Mouse (Mus musculus): ENCODE measurements around the gene Lima1. TPM values are rescaled to one million over a fixed set of nuclear protein-coding genes. Genes with fewer than 3 reads are reported as not detected.

Lima1 gene
- polyA plus RNA-seq, 1 experiment from 2014 or later: 37.5 TPM

GRCm38 (mm10) chr15:99865494-99865941 lies 9.7 kb downstream of the Lima1 start:
- Histone ChIP-seq H3K9me3 (replicated peaks) (no peaks in the 10 kb centered on the region), H3K4me1 (peaks cover 16% of the 10 kb centered on the region), H3K27me3 (no peaks in the 10 kb centered on the region), H3K4me2 (no peak overlapping the region), H3K27ac (no peak overlapping the region), H3K36me3 (ENCODE audit: poor library complexity, severe bottlenecking) (peaks cover 9% of the 10 kb centered on the region; the same call in 1 of the 2 replicates), H3K4me3 (no peak overlapping the region), H3K9ac (no peak overlapping the region)
- 88% methylated on average over 20 of the region's 20 CpGs for WGBS
- no peak for ATAC-seq

DNA sequence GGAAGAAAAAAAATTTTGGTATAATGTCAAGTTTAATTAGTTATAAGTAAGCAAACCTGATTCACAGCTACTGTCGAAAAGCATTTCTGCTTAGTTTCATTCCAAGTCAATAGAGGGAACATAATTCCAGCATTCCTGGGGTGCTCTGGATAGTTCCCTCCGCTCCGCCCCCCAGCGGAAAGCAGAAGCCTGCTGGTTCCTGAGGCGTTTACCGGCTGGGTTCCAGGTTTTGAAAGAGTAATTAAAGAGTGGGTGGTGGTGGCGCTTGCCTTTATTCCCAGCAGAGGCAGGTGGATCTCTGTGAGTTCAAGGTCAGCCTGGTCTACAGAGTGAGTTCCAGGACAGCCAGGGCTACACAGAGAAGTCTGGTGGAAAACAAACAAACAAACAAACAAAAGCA lies 10.2 kb downstream of the Lima1 start:
- H3K27ac ChIP-seq: no peak overlapping the region
- H3K9me3 ChIP-seq (replicated peaks): no peaks in the 10 kb centered on the region
- 86% methylated on average over 7 of the region's 7 CpGs for WGBS
- H3K4me2 ChIP-seq: no peak overlapping the region
- ATAC-seq: no peak
- peaks cover 9% of the 10 kb centered on the region; the same call in 1 of the 2 replicates for H3K36me3 ChIP-seq (ENCODE audit: poor library complexity, severe bottlenecking)
- peaks cover 21% of the 10 kb centered on the region for H3K4me1 ChIP-seq
- no peak overlapping the region for H3K9ac ChIP-seq
- no peaks in the 10 kb centered on the region for H3K27me3 ChIP-seq
- H3K4me3 ChIP-seq: no peak overlapping the region

DNA sequence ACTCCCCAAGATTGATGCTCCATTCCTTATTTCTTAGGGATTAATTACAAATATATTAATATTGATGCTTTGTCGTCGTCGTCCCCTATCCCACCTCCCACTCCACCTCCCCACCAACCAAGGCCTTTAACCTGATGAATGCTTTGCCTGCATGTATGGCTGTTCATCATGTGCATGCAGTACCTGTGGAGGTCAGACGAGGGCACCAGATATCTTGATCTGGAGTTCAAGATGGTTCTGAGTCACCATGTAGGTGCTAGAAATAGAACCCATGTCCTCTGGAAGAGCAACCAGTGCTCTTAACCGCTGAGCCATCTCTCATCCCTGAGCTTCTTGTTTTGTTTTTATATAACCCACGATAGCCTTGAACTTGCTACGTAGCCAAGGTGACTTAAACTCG lies 11.5 kb downstream of the Lima1 start:
- no peak for ATAC-seq
- 93% methylated on average over 8 of the region's 8 CpGs for WGBS

DNA sequence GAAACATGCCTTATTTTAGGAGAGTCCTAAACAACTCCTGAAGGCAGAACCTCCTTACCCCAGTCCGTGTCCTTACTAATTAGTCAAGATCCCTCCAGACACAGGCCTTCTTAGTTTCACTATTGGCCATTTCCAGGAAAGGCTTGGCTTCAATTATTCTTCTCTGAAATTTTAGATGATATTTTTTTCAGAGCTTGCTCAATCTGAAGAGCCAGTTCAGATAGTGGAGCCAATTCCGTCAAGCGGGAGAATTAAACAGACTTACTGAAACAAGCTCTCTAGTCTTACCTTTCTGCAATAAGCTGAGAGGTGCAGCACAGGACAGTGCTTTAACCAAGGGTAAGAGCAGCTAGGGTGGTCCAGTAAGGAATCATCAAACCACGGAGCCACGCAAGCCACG lies 11.9 kb downstream of the Lima1 start:
- no peak overlapping the region for H3K4me3 ChIP-seq
- H3K27me3 ChIP-seq: no peaks in the 10 kb centered on the region
- H3K4me2 ChIP-seq: no peak overlapping the region
- H3K4me1 ChIP-seq: peaks cover 30% of the 10 kb centered on the region
- H3K9me3 ChIP-seq (replicated peaks): no peaks in the 10 kb centered on the region
- WGBS: 98% methylated on average over 6 of the region's 6 CpGs
- no peak for ATAC-seq
- no peak overlapping the region for H3K27ac ChIP-seq
- peaks cover 6% of the 10 kb centered on the region; the same call in 1 of the 2 replicates for H3K36me3 ChIP-seq (ENCODE audit: poor library complexity, severe bottlenecking)
- H3K9ac ChIP-seq: no peak overlapping the region

More for the DNA sequence above, 11.5 kb downstream of the Lima1 start:
- Histone ChIP-seq H3K9me3 (replicated peaks) (no peaks in the 10 kb centered on the region), H3K36me3 (ENCODE audit: poor library complexity, severe bottlenecking) (peaks cover 6% of the 10 kb centered on the region; the same call in 1 of the 2 replicates), H3K9ac (no peak overlapping the region), H3K27me3 (no peaks in the 10 kb centered on the region), H3K4me3 (no peak overlapping the region), H3K4me1 (peaks cover 30% of the 10 kb centered on the region), H3K4me2 (no peak overlapping the region), H3K27ac (no peak overlapping the region)

DNA sequence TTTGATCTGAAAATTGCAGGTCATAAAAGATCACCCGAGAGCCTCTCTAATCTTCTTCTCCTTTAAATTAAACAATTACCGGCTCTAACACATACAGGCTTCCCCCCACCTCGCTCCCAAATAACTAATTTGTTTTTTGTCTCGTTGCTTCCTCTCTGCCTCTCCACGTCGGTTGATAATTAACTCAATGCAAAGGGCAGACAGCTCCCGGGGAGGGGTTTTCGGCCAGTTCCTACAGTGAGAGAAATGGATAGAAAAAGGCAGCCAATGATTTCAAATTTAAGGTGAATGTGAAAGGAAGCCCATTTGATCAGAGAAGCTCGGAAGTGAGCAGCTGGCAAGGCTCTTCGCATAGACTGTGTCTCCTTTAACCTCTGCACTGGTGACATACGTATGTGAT lies 12.8 kb downstream of the Lima1 start:
- ATAC-seq: no peak

DNA sequence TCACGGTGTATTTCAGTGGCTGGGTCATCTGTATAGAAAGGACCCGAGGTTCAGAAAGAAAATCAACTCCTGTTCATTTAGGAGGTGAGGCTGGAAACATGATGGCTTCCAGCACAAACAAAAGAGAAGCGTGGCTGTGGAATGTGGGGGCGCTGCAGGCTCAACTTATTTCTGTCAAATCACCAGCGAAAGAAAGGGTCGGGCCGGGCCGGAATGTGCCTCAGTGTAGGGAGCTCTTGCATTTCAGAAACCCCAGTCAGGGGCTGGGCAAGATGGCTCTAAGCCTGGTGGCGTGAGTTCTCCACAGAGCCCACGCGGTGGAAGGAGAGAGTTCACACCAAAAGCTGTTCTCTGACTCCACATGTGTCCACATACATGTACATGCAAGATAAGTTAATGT lies 13.3 kb downstream of the Lima1 start:
- H3K36me3 ChIP-seq (ENCODE audit: poor library complexity, severe bottlenecking): peaks cover 6% of the 10 kb centered on the region; the same call in 1 of the 2 replicates
- H3K27me3 ChIP-seq: no peaks in the 10 kb centered on the region
- no peak for ATAC-seq
- WGBS: 34% methylated on average over 11 of the region's 11 CpGs
- no peak overlapping the region for H3K9ac ChIP-seq
- H3K4me3 ChIP-seq: no peak overlapping the region
- no peak overlapping the region for H3K27ac ChIP-seq
- H3K9me3 ChIP-seq (replicated peaks): no peaks in the 10 kb centered on the region
- peaks cover 30% of the 10 kb centered on the region for H3K4me1 ChIP-seq
- no peak overlapping the region for H3K4me2 ChIP-seq

More for the DNA sequence above, 12.8 kb downstream of the Lima1 start:
- no peak overlapping the region for H3K4me2 ChIP-seq
- H3K4me3 ChIP-seq: no peak overlapping the region
- H3K9ac ChIP-seq: no peak overlapping the region
- peaks cover 30% of the 10 kb centered on the region for H3K4me1 ChIP-seq
- no peaks in the 10 kb centered on the region for H3K27me3 ChIP-seq
- no peak overlapping the region for H3K27ac ChIP-seq
- H3K9me3 ChIP-seq (replicated peaks): no peaks in the 10 kb centered on the region
- peaks cover 6% of the 10 kb centered on the region; the same call in 1 of the 2 replicates for H3K36me3 ChIP-seq (ENCODE audit: poor library complexity, severe bottlenecking)
- 35% methylated on average over 11 of the region's 11 CpGs for WGBS

GRCm38 (mm10) chr15:99861536-99861935 lies 13.7 kb downstream of the Lima1 start:
- H3K9me3 ChIP-seq (replicated peaks): no peaks in the 10 kb centered on the region

GRCm38 (mm10) chr15:99859644-99860392 lies 15.4 kb downstream of the Lima1 start:
- Histone ChIP-seq H3K27ac (peak overlapping the region; percentile 72), H3K9me3 (replicated peaks) (no peaks in the 10 kb centered on the region), H3K36me3 (ENCODE audit: poor library complexity, severe bottlenecking) (peaks cover 6% of the 10 kb centered on the region; the same call in 1 of the 2 replicates), H3K4me2 (no peak overlapping the region), H3K27me3 (no peaks in the 10 kb centered on the region), H3K4me3 (no peak overlapping the region), H3K4me1 (peaks cover 33% of the 10 kb centered on the region), H3K9ac (no peak overlapping the region)
- WGBS: 22% methylated on average over 9 of the region's 9 CpGs
- peak; percentile 58; the same call in 1 of the 2 replicates for ATAC-seq

More at GRCm38 (mm10) chr15:99861536-99861935, 13.7 kb downstream of the Lima1 start:
- H3K36me3 ChIP-seq (ENCODE audit: poor library complexity, severe bottlenecking): peaks cover 6% of the 10 kb centered on the region; the same call in 1 of the 2 replicates
- H3K4me1 ChIP-seq: peaks cover 30% of the 10 kb centered on the region
- H3K27me3 ChIP-seq: no peaks in the 10 kb centered on the region
- no peak overlapping the region for H3K4me2 ChIP-seq
- no peak overlapping the region for H3K4me3 ChIP-seq
- ATAC-seq: no peak
- H3K27ac ChIP-seq: no peak overlapping the region
- no peak overlapping the region for H3K9ac ChIP-seq
- 75% methylated on average over 6 of the region's 6 CpGs for WGBS

DNA sequence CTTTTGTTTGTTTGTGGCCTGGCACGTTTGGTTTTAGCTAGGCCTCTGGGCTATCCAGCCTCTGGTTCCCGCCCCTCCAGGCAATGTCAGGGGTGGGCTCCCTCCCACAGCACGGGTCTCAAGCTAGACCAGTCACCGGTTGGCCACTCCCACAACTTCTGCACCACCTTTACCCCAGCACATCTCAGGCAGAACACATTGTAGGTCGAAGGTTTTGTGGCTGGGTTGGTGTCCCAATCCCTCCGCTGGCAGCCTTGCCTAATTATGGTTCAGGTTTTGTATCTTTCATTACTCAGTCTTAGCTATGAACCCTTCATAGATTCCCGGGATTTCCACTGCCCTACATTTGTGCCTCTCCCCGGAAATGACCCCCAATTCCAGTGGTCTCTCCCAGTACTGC lies 17.8 kb downstream of the Lima1 start:
- Histone ChIP-seq H3K4me2 (no peak overlapping the region), H3K36me3 (ENCODE audit: poor library complexity, severe bottlenecking) (no peaks in the 10 kb centered on the region), H3K9me3 (replicated peaks) (no peaks in the 10 kb centered on the region), H3K4me3 (no peak overlapping the region), H3K27me3 (no peaks in the 10 kb centered on the region), H3K9ac (no peak overlapping the region), H3K4me1 (peaks cover 29% of the 10 kb centered on the region), H3K27ac (no peak overlapping the region)
- 69% methylated on average over 8 of the region's 8 CpGs for WGBS
- no peak for ATAC-seq

DNA sequence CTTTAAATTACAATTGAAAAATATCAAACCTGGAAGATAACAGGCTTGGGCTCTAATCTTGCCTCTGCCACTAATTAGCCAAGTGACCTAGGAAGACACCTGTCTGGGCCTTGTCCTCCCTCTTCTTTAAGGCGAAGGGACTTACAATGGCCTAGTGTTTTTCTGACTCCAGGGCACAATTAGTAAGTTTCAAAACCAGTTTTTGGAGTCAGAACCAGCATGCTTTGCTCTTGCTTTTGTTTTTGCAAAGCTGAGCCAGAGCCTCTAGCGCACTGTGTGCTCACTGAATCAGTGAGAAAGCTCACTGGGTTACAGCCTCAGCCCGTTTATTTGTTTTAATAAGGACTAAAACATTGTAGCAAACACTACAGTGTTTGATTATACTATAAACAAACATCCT lies 20.1 kb downstream of the Lima1 start:
- Histone ChIP-seq H3K9me3 (replicated peaks) (no peaks in the 10 kb centered on the region), H3K27ac (0 out of 2 replicates have a peak overlapping the region, but pooled peaks have one; percentile 31), H3K4me2 (no peak overlapping the region), H3K36me3 (ENCODE audit: poor library complexity, severe bottlenecking) (no peaks in the 10 kb centered on the region), H3K27me3 (no peaks in the 10 kb centered on the region), H3K4me1 (peaks cover 15% of the 10 kb centered on the region), H3K4me3 (no peak overlapping the region), H3K9ac (no peak overlapping the region)
- no peak for ATAC-seq
- 25% methylated on average over 3 of the region's 3 CpGs for WGBS

DNA sequence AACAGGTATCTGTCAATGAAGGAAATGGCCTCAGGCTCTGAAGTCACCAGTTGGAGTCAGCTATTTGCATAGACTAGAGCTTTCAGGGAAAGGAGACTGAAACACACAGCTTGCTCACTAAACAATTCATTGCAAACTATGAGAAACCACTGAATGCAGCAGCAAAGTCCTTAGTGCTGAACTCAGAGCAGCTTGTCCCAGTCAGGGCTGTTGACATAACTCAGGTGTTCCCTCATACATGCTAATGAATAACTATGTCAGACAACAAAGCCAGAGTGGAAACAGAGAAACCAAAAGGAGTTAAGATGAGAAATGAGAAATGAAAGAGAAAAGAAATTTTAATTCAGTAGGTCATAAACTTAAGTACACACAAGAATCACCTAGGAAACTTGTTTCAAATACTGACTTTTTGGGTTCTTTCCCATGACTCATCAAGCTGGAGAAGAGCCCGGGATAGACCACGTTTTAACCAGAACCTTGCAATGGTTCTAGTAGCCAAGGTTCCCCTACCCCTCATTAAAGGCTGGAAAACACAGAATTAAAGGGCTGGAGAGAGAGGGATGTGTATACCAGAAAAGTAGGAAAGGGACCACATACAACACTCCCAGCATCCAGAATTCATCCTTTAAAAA lies 22.5 kb downstream of the Lima1 start:
- 86% methylated on average over 2 of the region's 2 CpGs for WGBS
- Histone ChIP-seq H3K9ac (no peak overlapping the region), H3K9me3 (replicated peaks) (no peaks in the 10 kb centered on the region), H3K27me3 (no peaks in the 10 kb centered on the region; the same call in 1 of the 2 replicates), H3K4me2 (no peak overlapping the region), H3K4me3 (no peak overlapping the region), H3K36me3 (ENCODE audit: poor library complexity, severe bottlenecking) (no peaks in the 10 kb centered on the region), H3K27ac (no peak overlapping the region), H3K4me1 (peaks cover 5% of the 10 kb centered on the region)
- no peak for ATAC-seq

GRCm38 (mm10) chr15:99850265-99850664 lies 25.0 kb downstream of the Lima1 start:
- peaks cover 17% of the 10 kb centered on the region for H3K4me1 ChIP-seq
- no peaks in the 10 kb centered on the region for H3K9me3 ChIP-seq (replicated peaks)
- ATAC-seq: no peak
- H3K27me3 ChIP-seq: no peaks in the 10 kb centered on the region; the same call in 1 of the 2 replicates
- 73% methylated on average over 3 of the region's 3 CpGs for WGBS
- H3K27ac ChIP-seq: no peak overlapping the region
- no peaks in the 10 kb centered on the region for H3K36me3 ChIP-seq (ENCODE audit: poor library complexity, severe bottlenecking)
- H3K4me3 ChIP-seq: no peak overlapping the region
- no peak overlapping the region for H3K9ac ChIP-seq
- H3K4me2 ChIP-seq: no peak overlapping the region

Data from forebrain, embryonic 13.5 days (tissue).